Mouse (Mus musculus) forelimb bud, embryonic 11.5 days (tissue): ENCODE data around the gene Sft2d1.

Source experiments
- DNase-seq: peaks from one replicate; pipeline ENCODE4 v3.0.0-alpha.2; 2012; ENCODE audit warnings: low read depth, low spot score

The Sft2d1 gene

DNA sequence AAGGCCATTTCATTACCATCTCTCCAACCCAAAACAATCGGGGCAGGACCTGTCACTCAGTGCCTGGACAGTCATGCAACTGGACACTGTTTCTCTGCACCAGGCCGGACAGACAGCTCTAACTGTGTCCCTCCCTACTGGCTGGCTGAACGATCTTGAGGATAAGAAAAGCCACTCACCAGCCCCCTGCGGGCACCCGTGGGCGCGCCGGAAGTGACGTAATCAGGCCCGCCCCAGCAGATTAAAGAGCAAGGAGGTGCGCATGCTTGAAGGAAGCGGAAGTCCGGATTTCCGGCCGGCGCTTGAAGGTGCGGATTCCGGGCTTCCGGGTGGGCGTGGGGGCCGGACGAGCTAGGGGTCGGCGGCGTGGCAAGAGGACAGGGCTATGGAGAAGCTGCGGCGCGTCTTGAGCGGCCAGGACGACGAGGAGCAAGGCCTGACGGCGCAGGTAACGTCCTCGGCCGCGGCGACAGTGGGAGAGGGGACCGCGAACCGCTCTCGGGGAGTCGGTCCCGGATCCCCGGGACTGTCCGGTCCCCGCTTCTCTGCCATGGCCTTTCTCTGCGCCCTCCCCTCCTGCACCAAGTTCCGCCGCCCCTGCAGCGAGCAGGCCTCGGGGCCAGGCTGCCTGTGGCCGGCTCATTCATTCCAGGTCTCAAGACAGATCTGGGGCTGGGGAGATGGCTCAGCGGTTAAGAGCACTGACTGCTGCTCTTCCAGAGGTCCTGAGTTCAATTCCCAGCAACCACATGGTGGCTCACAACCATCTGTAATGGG lies at the start of gene Sft2d1:
Gene Sft2d1, plus strand, starts transcription at position 265 of the 777 bp plus-strand sequence.
- DNase-seq = peak; percentile 88

GRCm38 (mm10) chr17:8264638-8265037 lies 46.3 kb upstream of the Sft2d1 start:
- DNase-seq = peak; percentile 69

- DNase-seq = no peak
Observed at GRCm38 (mm10) chr17:8272054-8272749, 38.7 kb upstream of the Sft2d1 start.

DNA sequence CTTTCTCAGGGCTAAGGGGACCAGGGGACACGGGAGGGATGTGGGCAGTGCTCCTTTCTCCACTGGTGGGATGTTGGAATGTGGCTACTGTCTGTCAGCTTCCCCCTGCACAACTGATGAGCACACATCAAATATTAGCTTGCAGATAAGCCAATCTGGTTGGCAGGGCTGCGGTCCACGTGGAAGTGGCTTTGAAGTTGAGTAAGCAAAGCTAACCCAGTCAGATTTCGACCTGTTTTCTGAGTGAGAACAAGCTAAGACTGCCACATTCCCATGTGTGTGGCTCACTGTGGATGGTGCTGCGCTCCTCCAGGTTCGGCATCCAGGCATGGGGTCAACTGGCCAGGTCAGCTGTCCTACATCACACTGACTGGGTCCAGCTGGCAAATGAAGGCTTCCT lies 38.0 kb upstream of the Sft2d1 start:
- DNase-seq = no peak

GRCm38 (mm10) chr17:8276071-8276470 lies 34.8 kb upstream of the Sft2d1 start:
- no peak for DNase-seq

DNA sequence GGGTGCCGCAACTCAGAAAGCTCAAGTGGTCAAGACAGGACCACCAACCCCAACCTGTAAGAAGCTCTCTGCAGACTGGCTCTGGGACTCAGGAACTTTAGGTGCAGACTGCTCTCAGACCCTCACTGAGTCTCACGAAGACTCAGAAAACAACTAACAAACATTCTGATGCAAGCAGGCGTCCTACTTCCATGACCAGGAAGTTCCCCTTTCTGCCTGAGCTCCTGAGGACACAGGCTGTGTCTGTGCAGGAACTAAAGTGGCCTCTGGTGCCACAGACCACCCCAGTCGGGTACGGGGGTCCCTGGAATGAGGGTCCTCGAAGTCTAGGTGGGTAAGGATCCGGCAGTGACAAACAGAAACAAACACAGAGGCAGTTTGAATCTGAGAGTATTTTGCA lies 34.2 kb upstream of the Sft2d1 start:
- no peak for DNase-seq

GRCm38 (mm10) chr17:8277266-8277665 lies 33.6 kb upstream of the Sft2d1 start:
- DNase-seq = no peak

DNA sequence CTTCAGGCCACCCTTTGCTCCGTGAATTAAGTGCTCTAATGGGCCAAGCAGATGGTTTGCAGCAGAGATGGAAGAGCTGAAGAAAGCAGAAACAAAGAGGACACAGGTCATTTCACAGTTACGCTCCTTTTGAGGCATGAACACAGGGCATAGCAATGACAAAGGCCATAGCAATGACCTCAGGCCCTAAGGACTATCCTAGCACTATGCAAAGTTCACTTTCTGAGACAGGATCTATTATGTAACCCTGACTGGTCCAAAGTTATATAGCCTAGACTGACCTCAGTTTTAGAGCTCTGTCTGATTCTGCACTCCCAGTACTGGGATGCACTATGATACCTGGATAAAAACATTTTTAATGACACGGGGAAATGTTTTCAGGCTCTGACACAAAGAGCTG lies 32.5 kb upstream of the Sft2d1 start:
- DNase-seq = no peak

GRCm38 (mm10) chr17:8282821-8283525 lies 27.9 kb upstream of the Sft2d1 start, which contains the start of gene Mpc1:
Gene Mpc1, plus strand, starts transcription at chr17:8282904.
- peak; percentile 43 for DNase-seq

DNA sequence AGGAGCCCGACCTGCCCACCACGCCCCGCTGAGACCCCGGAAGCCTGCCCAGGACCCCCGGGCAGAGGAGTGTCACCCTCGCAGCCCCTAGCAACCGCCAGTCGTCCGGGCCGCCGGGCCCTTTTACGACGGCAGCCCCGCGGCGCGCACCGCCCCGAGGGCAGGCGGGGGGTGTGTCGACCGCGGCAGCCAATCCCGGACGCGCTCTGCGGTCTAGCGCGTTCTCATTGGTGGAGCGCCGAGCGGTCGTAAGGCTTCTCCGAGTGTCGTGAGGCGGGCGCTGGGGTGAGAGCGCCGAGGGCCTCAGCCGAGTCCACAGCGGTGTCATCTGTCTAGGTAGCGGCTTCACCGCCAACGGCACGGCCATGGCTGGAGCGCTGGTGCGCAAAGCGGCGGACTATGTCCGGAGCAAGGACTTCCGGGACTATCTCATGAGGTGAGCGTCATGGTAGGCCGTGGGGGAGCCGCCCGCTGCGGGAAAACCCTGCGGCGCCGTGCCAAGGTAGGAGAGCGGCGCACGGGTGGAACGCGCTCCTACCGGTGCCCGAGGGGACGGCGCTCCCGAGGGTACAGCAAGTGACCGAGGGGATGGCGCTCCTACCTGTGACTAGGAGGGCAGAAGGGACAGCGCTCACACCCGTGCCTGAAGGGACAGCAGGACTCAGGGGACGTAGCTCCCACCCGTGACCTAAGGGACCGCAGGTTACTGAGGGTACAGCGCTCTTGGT lies 27.2 kb upstream of the Sft2d1 start:
- peak; percentile 95 for DNase-seq

DNA sequence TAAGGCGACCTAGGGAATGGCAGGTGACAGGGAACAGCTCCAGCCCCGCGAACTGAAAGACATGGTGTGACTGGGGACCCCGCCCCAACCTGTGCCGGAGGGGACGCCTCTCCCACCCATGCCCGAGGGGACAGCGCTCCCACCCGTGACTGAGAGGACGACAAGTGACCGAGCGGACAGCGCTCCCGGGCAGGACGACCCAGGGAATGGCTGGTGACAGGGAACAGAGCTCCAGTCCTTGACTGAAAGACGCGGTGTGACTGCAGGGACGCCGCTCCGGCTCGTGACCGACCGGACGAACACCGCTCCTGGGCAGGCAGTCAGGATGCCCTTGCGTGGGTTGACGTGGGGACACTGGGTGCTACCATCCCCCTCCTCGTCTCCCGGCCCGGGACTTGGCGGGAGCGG lies 26.6 kb upstream of the Sft2d1 start:
- DNase-seq = no peak

GRCm38 (mm10) chr17:8285056-8285455 lies 25.8 kb upstream of the Sft2d1 start:
- no peak for DNase-seq

DNA sequence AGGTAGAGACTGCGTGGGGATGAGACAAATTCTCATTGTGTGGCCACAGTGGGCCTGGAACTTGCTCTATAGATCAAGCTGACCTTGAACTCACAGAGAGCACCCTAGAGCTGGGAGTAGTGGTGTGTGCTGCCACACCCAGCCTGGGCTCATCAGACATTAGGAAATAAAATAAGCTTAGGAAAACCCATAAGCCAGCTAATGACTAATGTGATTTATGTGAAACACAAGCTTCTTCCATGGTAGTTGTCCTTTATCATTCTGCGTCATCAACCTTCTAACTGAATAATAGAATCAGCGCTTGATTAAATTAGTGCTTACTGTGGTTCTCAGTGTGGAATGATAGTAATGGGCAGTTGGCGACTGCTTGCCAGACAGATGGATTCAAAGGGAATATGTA lies 23.9 kb upstream of the Sft2d1 start:
- no peak for DNase-seq

DNA sequence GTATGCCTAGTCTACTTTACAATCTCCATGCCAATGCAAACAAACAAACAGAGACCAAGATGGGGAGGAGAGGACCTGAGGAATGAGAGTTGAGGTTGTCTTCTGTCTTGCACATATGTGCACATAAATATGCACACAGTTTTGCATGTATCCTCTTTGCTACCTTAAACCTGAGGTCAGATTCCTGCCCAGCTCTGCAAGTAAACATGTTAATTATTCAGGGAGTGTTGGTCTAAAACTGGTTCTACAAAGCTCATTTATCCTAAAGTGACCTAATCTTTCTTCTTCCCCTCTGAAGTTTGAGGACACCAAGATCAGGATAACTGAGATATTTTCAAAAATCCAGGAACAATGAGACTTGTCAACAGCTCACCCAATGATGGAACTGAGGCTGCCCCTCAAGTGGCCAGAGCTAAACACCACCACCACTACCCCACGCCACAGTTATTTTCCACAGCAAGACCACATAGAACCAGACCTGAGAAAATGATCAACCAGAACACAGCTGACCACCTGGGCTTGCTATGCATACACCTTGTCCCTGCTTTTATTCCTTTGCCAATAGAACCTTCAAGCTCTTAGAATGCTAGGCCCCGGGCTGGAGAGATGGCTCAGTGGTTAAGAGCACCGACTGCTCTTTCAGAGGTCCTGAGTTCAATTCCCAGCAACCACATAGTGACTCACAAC lies 20.8 kb upstream of the Sft2d1 start:
- DNase-seq = no peak

DNA sequence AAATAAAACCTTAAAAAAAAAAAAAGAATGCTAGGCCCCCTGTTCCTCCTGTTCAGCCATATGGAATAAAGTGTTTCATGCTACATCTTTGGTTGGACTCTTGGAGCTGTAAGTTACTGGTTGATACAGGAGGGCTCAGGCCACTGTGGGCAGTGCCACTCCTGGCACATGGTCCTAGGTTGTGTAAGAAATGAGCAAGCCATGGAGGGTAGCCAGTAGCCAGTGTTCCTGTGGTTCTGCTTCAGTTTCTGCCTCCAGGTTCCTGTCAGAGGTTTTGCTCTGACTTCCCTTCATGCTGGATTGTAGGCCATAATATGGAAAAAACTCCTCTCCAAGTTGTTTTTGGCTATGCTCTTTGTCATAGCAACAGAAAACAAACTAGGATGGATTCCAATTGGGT lies 20.2 kb upstream of the Sft2d1 start:
- DNase-seq = no peak

GRCm38 (mm10) chr17:8295825-8296224 lies 15.1 kb upstream of the Sft2d1 start:
- no peak for DNase-seq

- no peak for DNase-seq
Observed at GRCm38 (mm10) chr17:8296313-8296844, 14.5 kb upstream of the Sft2d1 start.

- DNase-seq = no peak
Observed at GRCm38 (mm10) chr17:8297746-8298145, 13.2 kb upstream of the Sft2d1 start.

DNA sequence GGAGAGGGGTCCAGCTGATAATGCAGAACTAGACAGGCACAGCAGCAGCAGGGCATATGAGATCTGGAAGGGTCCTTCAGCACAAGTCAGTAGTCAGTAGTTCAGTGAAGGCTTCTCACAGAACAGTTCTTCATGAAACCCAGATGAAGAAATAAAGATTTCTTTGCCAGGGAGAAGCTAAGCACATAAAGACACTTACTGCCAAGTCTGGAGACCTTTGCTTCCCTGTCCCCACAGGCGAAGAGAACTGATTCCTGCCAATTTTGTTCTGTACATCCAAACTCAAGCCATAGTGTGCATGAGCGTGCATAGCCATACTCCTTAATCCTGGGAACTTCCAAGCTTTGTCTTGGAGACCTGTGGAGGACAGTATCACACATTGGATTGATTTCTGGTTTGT lies 12.6 kb upstream of the Sft2d1 start:
- DNase-seq = no peak

DNA sequence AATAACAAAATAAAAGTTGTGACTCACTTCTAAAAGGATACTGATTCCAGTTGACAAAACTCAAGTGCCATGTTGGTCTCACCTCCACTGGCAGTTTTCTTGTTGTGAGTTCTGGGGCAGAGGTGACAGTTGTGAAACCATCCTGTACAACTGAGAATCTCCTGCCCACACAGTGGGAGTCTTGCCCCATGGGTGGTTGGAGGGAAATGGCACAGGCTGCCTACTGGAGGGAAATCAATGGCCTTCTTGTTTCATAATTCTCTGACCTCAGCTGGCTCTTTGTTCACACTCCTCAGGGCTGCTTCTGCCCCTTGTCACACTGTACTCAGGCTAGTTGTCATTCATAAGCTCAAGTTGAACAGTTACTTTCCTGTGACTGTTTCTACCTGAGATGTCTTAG lies 11.4 kb upstream of the Sft2d1 start:
- no peak for DNase-seq

GRCm38 (mm10) chr17:8301515-8301914 lies 9.4 kb upstream of the Sft2d1 start:
- DNase-seq = no peak
